Mouse (Mus musculus) MEL (cell line): Measurements from ENCODE around the gene Scn3b.

Experiments used
- E2F4 ChIP-seq: IDR thresholded peaks from 2 replicates; pipeline ENCODE4 v1.6.1; 2011; ENCODE audit warnings: low read depth, low read length, improper control_type of control experiment, borderline replicate concordance
- ETS1 ChIP-seq: IDR thresholded peaks from 2 replicates; pipeline ENCODE4 v1.6.1; 2012; ENCODE audit warnings: low read depth, mild to moderate bottlenecking, inconsistent platforms, low read length, improper control_type of control experiment, moderate library complexity
- GABPA ChIP-seq: IDR thresholded peaks from 2 replicates; pipeline ENCODE4 v1.6.1; 2012; ENCODE audit warnings: low read depth, mild to moderate bottlenecking, inconsistent platforms, low read length, improper control_type of control experiment, moderate library complexity
- GATA1 ChIP-seq: IDR thresholded peaks from 2 replicates; pipeline ENCODE4 v1.6.1; 2011; ENCODE audit warnings: low read depth, low read length, improper control_type of control experiment
- POLR2A ChIP-seq, 2 experiments: IDR thresholded peaks; 2 replicates each; pipeline ENCODE4 v1.6.1; 2011 to 2012; ENCODE audit warnings: low read length in 2 of 2, mild to moderate bottlenecking in 2 of 2, control low read depth in 1 of 2, improper control_type of control experiment in 1 of 2, low read depth in 1 of 2, moderate library complexity in 1 of 2; ENCODE audit not compliant: control insufficient read depth in 1 of 2, insufficient read depth in 1 of 2, poor library complexity in 1 of 2
- TBP ChIP-seq: IDR thresholded peaks from 2 replicates; pipeline ENCODE4 v1.8.0; 2011; ENCODE audit warnings: low read depth, low read length, improper control_type of control experiment
- UBTF ChIP-seq: IDR thresholded peaks from 2 replicates; pipeline ENCODE4 v1.6.1; 2012; ENCODE audit warnings: low read depth, mild to moderate bottlenecking, inconsistent platforms, low read length, improper control_type of control experiment, moderate library complexity, borderline replicate concordance; ENCODE audit not compliant: insufficient read depth
- USF2 ChIP-seq, 2 experiments: IDR thresholded peaks; 2 replicates each; pipeline ENCODE4 v1.6.1; 2011 to 2012; ENCODE audit warnings: improper control_type of control experiment in 2 of 2, low read length in 2 of 2, borderline replicate concordance in 1 of 2, inconsistent platforms in 1 of 2, low read depth in 1 of 2, mild to moderate bottlenecking in 1 of 2; ENCODE audit not compliant: insufficient read depth in 1 of 2
- ZKSCAN1 ChIP-seq: IDR thresholded peaks from 2 replicates; pipeline ENCODE4 v1.6.1; 2012; ENCODE audit warnings: low read depth, mild to moderate bottlenecking, inconsistent platforms, low read length, improper control_type of control experiment, moderate library complexity
- ZNF384 ChIP-seq: IDR thresholded peaks from 2 replicates; pipeline ENCODE4 v1.6.1; 2012; ENCODE audit warnings: low read depth, mild to moderate bottlenecking, inconsistent platforms, low read length, improper control_type of control experiment

DNA sequence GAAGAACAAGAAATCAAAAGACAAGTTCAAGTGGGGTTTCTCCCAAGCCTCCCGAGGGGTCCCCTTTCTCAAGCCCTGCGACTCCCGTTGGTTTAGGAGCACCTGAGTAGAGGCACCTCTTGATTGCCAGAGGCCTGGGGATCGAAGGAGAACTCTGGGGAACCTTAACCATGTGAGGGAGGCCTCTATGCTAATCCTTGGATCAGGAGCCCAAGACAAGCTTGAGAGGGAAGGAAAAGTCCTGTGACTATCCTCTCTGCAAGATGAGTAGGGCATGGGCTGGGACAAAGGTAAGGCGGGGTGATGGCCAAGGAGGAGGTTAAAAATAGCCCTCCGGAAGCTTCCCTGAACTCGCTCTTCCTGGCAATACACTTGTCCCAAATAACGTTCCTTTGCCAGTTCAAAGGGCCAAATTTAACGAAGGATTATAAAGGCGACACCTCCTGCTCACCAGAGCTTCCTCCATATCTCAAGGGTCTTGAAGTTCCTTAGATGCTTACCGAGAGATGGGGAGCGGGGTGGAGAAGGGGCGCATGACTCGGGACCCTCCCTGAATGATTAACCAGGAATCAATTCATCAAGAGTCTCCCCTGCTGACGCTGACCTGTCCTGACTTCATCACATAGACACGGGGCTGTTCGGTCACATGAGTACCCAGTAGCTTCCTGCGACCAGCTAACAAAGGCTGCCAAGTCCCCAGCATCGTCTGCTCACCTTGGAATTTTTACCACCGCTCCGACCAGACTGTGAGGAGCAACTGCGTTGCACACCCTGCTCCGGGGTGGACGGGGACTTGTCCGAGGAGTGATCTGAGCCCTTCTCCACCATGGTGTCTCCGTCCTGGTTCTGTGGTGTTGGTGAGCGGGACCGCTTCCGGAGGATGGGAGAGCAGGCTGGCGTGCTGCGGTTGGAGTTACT lies 64.0 kb downstream of the Scn3b start:
- TF ChIP-seq ZKSCAN1 (no peak), GATA1 (no peak), USF2 (IDR thresholded peaks at IDR 0.05; ENCODE audit: borderline replicate concordance in 1 of 2, insufficient read depth in 1 of 2, low read depth in 1 of 2, low read length in 2 of 2) (no peak), GABPA (no peak), POLR2A (IDR thresholded peaks at IDR 0.05; ENCODE audit: control insufficient read depth in 1 of 2, insufficient read depth in 1 of 2, low read depth in 1 of 2, low read length in 2 of 2, poor library complexity in 1 of 2) (no peak), E2F4 (no peak), TBP (no peak), ETS1 (no peak), UBTF (no peak), ZNF384 (no peak)
